Mouse (Mus musculus) midbrain, embryonic 12.5 days (tissue): ENCODE measurements around the gene Aldh1a2. TPM values are rescaled to one million over a fixed set of nuclear protein-coding genes. Genes with fewer than 3 reads are reported as not detected.

Source experiments
- ATAC-seq: fragments of 200-750 bp; cut with Nextera tagmentation; 2 replicates; pipeline ENCODE4 v1.8.0; 2017; ENCODE audit warnings: low read depth, moderate TSS enrichment, moderate library complexity; ENCODE audit not compliant: low FRiP score
- H3K27ac ChIP-seq: fragments of 300-500 bp; sonication (generic); replicated peaks from 2 replicates; pipeline ENCODE4 v1.5.1; 2016; ENCODE audit warnings: mild to moderate bottlenecking
- H3K27me3 ChIP-seq: fragments of 300-500 bp; sonication (generic); 2 replicates; pipeline ENCODE4 v1.6.1; 2016; ENCODE audit warnings: mild to moderate bottlenecking
- H3K36me3 ChIP-seq: fragments of 300-500 bp; sonication (generic); 2 replicates; pipeline ENCODE4 v1.6.1; 2016
- H3K4me1 ChIP-seq: fragments of 300-500 bp; sonication (generic); 2 replicates; pipeline ENCODE4 v1.6.1; 2016
- H3K4me2 ChIP-seq: fragments of 300-500 bp; sonication (generic); replicated peaks from 2 replicates; pipeline ENCODE4 v1.6.1; 2016; ENCODE audit warnings: mild to moderate bottlenecking, moderate library complexity
- H3K4me3 ChIP-seq: fragments of 300-500 bp; sonication (generic); 2 replicates; pipeline ENCODE4 v1.5.1; 2016; ENCODE audit warnings: mild to moderate bottlenecking
- H3K9ac ChIP-seq: fragments of 300-500 bp; sonication (generic); replicated peaks from 2 replicates; pipeline ENCODE4 v1.6.1; 2016; ENCODE audit warnings: mild to moderate bottlenecking, moderate library complexity
- H3K9me3 ChIP-seq: fragments of 300-500 bp; sonication (generic); 2 replicates; pipeline ENCODE4 v1.6.1; 2016; ENCODE audit warnings: mild to moderate bottlenecking
- WGBS: fragments of 180-500 bp; shearing (Covaris S2); methylation state at CpG from one replicate; pipeline ENCODE4 v1.1.7; 2016; 5-methylcytosine and 5-hydroxymethylcytosine counted together
- polyA plus RNA-seq: library from polyadenylated mRNA; unstranded; fragments of >200 nt; fragmentation: Nextera tagmentation; extraction: Ambion mirVana; gene quantifications from 2 replicates; pipeline ENCODE4 v1.2.1, GENCODE M21; 2016

Gene Aldh1a2
- polyA plus RNA-seq, 1 experiment from 2014 or later = 3.4 TPM

- ATAC-seq = no peak
- WGBS = 65% methylated on average over 4 of the region's 4 CpGs
Measured at GRCm38 (mm10) chr9:71219161-71219560, 3.6 kb downstream of the Aldh1a2 start.

GRCm38 (mm10) chr9:71220401-71220800 is 4.8 kb downstream of the Aldh1a2 start:
- H3K9me3 ChIP-seq = no peaks in the 10 kb centered on the region
- no peak overlapping the region for H3K4me2 ChIP-seq
- no peak for ATAC-seq
- H3K36me3 ChIP-seq = no peaks in the 10 kb centered on the region
- WGBS = 62% methylated on average over 2 of the region's 2 CpGs
- no peak overlapping the region for H3K4me3 ChIP-seq
- peaks cover 14% of the 10 kb centered on the region for H3K4me1 ChIP-seq
- H3K27me3 ChIP-seq = peaks cover 37% of the 10 kb centered on the region
- H3K9ac ChIP-seq = no peak overlapping the region
- no peak overlapping the region for H3K27ac ChIP-seq

More at GRCm38 (mm10) chr9:71219161-71219560, 3.6 kb downstream of the Aldh1a2 start:
- no peak overlapping the region for H3K4me3 ChIP-seq
- peaks cover 50% of the 10 kb centered on the region for H3K27me3 ChIP-seq
- H3K9me3 ChIP-seq = no peaks in the 10 kb centered on the region
- H3K36me3 ChIP-seq = no peaks in the 10 kb centered on the region
- no peak overlapping the region for H3K9ac ChIP-seq
- H3K4me1 ChIP-seq = peaks cover 17% of the 10 kb centered on the region
- H3K4me2 ChIP-seq = no peak overlapping the region
- H3K27ac ChIP-seq = no peak overlapping the region

GRCm38 (mm10) chr9:71227226-71227970 is 11.8 kb downstream of the Aldh1a2 start:
- WGBS = 30% methylated on average over 10 of the region's 10 CpGs
- Histone ChIP-seq H3K27ac (no peak overlapping the region), H3K9me3 (no peaks in the 10 kb centered on the region), H3K9ac (no peak overlapping the region), H3K27me3 (peaks cover 18% of the 10 kb centered on the region), H3K4me3 (no peak overlapping the region), H3K4me2 (no peak overlapping the region), H3K4me1 (peaks cover 6% of the 10 kb centered on the region; the same call in 1 of the 2 replicates), H3K36me3 (no peaks in the 10 kb centered on the region)
- no peak for ATAC-seq

GRCm38 (mm10) chr9:71230011-71230410 is 14.4 kb downstream of the Aldh1a2 start:
- Histone ChIP-seq H3K9ac (no peak overlapping the region), H3K36me3 (no peaks in the 10 kb centered on the region), H3K9me3 (no peaks in the 10 kb centered on the region), H3K4me3 (no peak overlapping the region), H3K4me2 (no peak overlapping the region), H3K27ac (no peak overlapping the region), H3K27me3 (peaks cover 18% of the 10 kb centered on the region), H3K4me1 (peaks cover 6% of the 10 kb centered on the region; the same call in 1 of the 2 replicates)
- ATAC-seq = no peak
- WGBS = 25% methylated on average over 6 of the region's 6 CpGs

GRCm38 (mm10) chr9:71236540-71236939 is 21.0 kb downstream of the Aldh1a2 start:
- WGBS = 87% methylated on average over 1 of the region's 1 CpGs
- Histone ChIP-seq H3K27ac (no peak overlapping the region), H3K4me3 (no peak overlapping the region), H3K9ac (no peak overlapping the region), H3K4me2 (no peak overlapping the region), H3K4me1 (peaks cover 6% of the 10 kb centered on the region; the same call in 1 of the 2 replicates), H3K36me3 (no peaks in the 10 kb centered on the region), H3K9me3 (no peaks in the 10 kb centered on the region), H3K27me3 (no peaks in the 10 kb centered on the region)
- ATAC-seq = no peak

- no peak overlapping the region for H3K4me3 ChIP-seq
- no peaks in the 10 kb centered on the region for H3K9me3 ChIP-seq
- H3K27ac ChIP-seq = no peak overlapping the region
- H3K36me3 ChIP-seq = no peaks in the 10 kb centered on the region
- H3K27me3 ChIP-seq = no peaks in the 10 kb centered on the region
- H3K9ac ChIP-seq = no peak overlapping the region
- H3K4me2 ChIP-seq = no peak overlapping the region
- 87% methylated on average over 2 of the region's 2 CpGs for WGBS
- no peaks in the 10 kb centered on the region for H3K4me1 ChIP-seq
- no peak for ATAC-seq
Measured at GRCm38 (mm10) chr9:71239926-71240325, 24.3 kb downstream of the Aldh1a2 start.

GRCm38 (mm10) chr9:71241515-71242411 is 26.2 kb downstream of the Aldh1a2 start:
- no peak overlapping the region for H3K4me3 ChIP-seq
- H3K36me3 ChIP-seq = no peaks in the 10 kb centered on the region
- H3K27ac ChIP-seq = no peak overlapping the region
- no peaks in the 10 kb centered on the region for H3K27me3 ChIP-seq
- ATAC-seq = no peak
- H3K4me2 ChIP-seq = no peak overlapping the region
- 82% methylated on average over 10 of the region's 10 CpGs for WGBS
- no peak overlapping the region for H3K9ac ChIP-seq
- no peaks in the 10 kb centered on the region for H3K4me1 ChIP-seq
- H3K9me3 ChIP-seq = no peaks in the 10 kb centered on the region

- 96% methylated on average over 5 of the region's 5 CpGs for WGBS
Measured at GRCm38 (mm10) chr9:71242412-71242781, 26.8 kb downstream of the Aldh1a2 start.

GRCm38 (mm10) chr9:71254380-71254779 is 38.8 kb downstream of the Aldh1a2 start:
- no peak overlapping the region for H3K27ac ChIP-seq
- H3K4me2 ChIP-seq = no peak overlapping the region
- WGBS = 83% methylated on average over 2 of the region's 2 CpGs
- no peak overlapping the region for H3K9ac ChIP-seq
- no peaks in the 10 kb centered on the region for H3K36me3 ChIP-seq
- H3K9me3 ChIP-seq = no peaks in the 10 kb centered on the region
- no peak overlapping the region for H3K4me3 ChIP-seq
- H3K27me3 ChIP-seq = no peaks in the 10 kb centered on the region
- no peak for ATAC-seq
- no peaks in the 10 kb centered on the region for H3K4me1 ChIP-seq

More at GRCm38 (mm10) chr9:71242412-71242781, 26.8 kb downstream of the Aldh1a2 start:
- no peaks in the 10 kb centered on the region for H3K9me3 ChIP-seq
- no peak overlapping the region for H3K4me2 ChIP-seq
- no peaks in the 10 kb centered on the region for H3K4me1 ChIP-seq
- no peak overlapping the region for H3K4me3 ChIP-seq
- no peaks in the 10 kb centered on the region for H3K36me3 ChIP-seq
- no peaks in the 10 kb centered on the region for H3K27me3 ChIP-seq
- no peak overlapping the region for H3K27ac ChIP-seq
- no peak overlapping the region for H3K9ac ChIP-seq
- ATAC-seq = no peak

- no peak for ATAC-seq
- Histone ChIP-seq H3K36me3 (no peaks in the 10 kb centered on the region), H3K27me3 (no peaks in the 10 kb centered on the region), H3K27ac (no peak overlapping the region), H3K4me3 (no peak overlapping the region), H3K4me1 (no peaks in the 10 kb centered on the region), H3K4me2 (no peak overlapping the region), H3K9ac (no peak overlapping the region), H3K9me3 (no peaks in the 10 kb centered on the region)
- WGBS = 88% methylated on average over 3 of the region's 3 CpGs
Measured at GRCm38 (mm10) chr9:71262711-71263110, 47.1 kb downstream of the Aldh1a2 start.

- H3K4me1 ChIP-seq = no peaks in the 10 kb centered on the region
- H3K4me2 ChIP-seq = no peak overlapping the region
- no peak overlapping the region for H3K27ac ChIP-seq
- no peaks in the 10 kb centered on the region for H3K36me3 ChIP-seq
- no peaks in the 10 kb centered on the region for H3K9me3 ChIP-seq
- no peak overlapping the region for H3K4me3 ChIP-seq
- ATAC-seq = no peak
- H3K9ac ChIP-seq = no peak overlapping the region
- H3K27me3 ChIP-seq = no peaks in the 10 kb centered on the region
- 83% methylated on average over 5 of the region's 5 CpGs for WGBS
Measured at GRCm38 (mm10) chr9:71269711-71270110, 54.1 kb downstream of the Aldh1a2 start.

- no peaks in the 10 kb centered on the region for H3K36me3 ChIP-seq
- no peak overlapping the region for H3K27ac ChIP-seq
- no peak overlapping the region for H3K9ac ChIP-seq
- 88% methylated on average over 3 of the region's 3 CpGs for WGBS
- H3K4me2 ChIP-seq = no peak overlapping the region
- no peaks in the 10 kb centered on the region for H3K4me1 ChIP-seq
- H3K4me3 ChIP-seq = no peak overlapping the region
- no peak for ATAC-seq
- no peaks in the 10 kb centered on the region for H3K27me3 ChIP-seq
- no peaks in the 10 kb centered on the region for H3K9me3 ChIP-seq
Measured at GRCm38 (mm10) chr9:71270205-71270604, 54.6 kb downstream of the Aldh1a2 start.
